Mouse (Mus musculus): Measurements from ENCODE around the gene Iffo1. TPM values are rescaled to one million over a fixed set of nuclear protein-coding genes. Genes with fewer than 3 reads are reported as not detected.
A peak's percentile ranks its signal among the peaks of the same experiment; 100 is the strongest.

The Iffo1 gene
- total and polyA plus RNA-seq, 3 experiments = 5.7 to 19.7 (median 7.0) TPM

DNA sequence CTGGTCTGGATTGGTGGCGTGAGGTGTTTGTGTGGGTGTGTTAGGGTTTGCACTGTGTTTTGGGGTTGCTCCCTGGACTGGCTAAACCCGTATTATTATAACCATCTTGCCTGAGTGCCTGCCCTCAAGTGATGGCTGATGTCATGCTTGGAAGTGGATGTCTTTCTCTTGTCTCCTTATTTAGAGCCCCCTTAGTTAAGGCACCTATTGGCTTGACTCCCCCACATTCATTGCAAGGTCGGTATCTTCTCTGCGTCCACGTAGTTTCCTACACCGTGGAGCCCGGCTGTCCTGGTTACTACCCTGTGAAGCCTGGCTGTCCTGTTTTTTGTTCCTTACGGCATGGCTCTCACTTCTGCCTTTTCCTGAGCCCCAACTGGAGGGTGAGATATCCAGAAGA, 47.1 kb upstream of the Iffo1 start:
- TF ChIP-seq CTCF (IDR thresholded peaks at IDR 0.05) = no peak
- TF ChIP-seq POLR2A (IDR thresholded peaks at IDR 0.05; ENCODE audit: insufficient read depth, low read depth, low read length) = no peak
- no peak for TF ChIP-seq EP300 (IDR thresholded peaks at IDR 0.05; ENCODE audit: insufficient read depth, low read depth, low read length)
- peaks cover 15% of the 10 kb centered on the region for H3K36me3 ChIP-seq (ENCODE audit: control insufficient read depth, insufficient read depth, low read length)
- H3K4me1 ChIP-seq (ENCODE audit: control insufficient read depth, insufficient read depth, low read length) = peaks cover 18% of the 10 kb centered on the region
- no peaks in the 10 kb centered on the region for H3K27me3 ChIP-seq (ENCODE audit: control insufficient read depth, insufficient read depth, low read length)
- H3K79me2 ChIP-seq (replicated peaks; ENCODE audit: control insufficient read depth, insufficient read depth, low read length) = peaks cover 5% of the 10 kb centered on the region
- DNase-seq = no peak
- peak overlapping the region; percentile 91 for H3K4me3 ChIP-seq
- 19% methylated on average over 8 of the region's 8 CpGs for WGBS
- peak overlapping the region; percentile 10 for H3K27ac ChIP-seq
- intact Hi-C loops (cut with DNase I) = loop anchor here (2.0 kb wide), 1 partner anchor 67 kb away; no protein-coding TSS in a partner anchor
- peak overlapping the region; percentile 94 for H3K9ac ChIP-seq (ENCODE audit: low read depth, low read length)

DNA sequence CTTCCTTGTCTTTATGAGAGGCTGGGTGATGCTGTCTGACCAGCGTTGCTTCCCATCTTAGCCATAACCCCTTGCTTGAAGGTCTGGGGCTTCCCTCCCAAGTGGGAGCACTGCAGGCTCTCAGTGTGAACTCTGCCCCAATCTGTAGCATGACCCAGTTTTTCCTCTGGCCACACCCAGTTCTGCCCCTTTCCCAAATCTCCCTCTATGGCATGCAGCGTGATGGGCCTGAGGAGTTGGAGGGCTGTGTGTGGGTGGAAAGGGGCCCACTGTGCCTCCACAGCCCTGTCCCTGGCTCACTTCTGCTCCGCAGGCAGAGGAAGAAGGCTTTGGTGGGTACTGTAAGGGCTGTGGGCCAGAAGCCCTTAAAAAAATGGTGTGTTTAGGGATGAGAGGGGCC, 46.5 kb upstream of the Iffo1 start:
- intact Hi-C loops (cut with DNase I) = no loop called here
- peak overlapping the region; percentile 6; the same call in 1 of the 2 replicates for H3K9ac ChIP-seq (ENCODE audit: low read depth, low read length)
- no peaks in the 10 kb centered on the region for H3K27me3 ChIP-seq (ENCODE audit: control insufficient read depth, insufficient read depth, low read length)
- peak overlapping the region; percentile 15; the same call in 1 of the 2 replicates for H3K4me3 ChIP-seq
- H3K79me2 ChIP-seq (replicated peaks; ENCODE audit: control insufficient read depth, insufficient read depth, low read length) = peaks cover 5% of the 10 kb centered on the region
- peak in 1 of 2 experiments; percentile 39 for DNase-seq
- peaks cover 15% of the 10 kb centered on the region for H3K36me3 ChIP-seq (ENCODE audit: control insufficient read depth, insufficient read depth, low read length)
- H3K4me1 ChIP-seq (ENCODE audit: control insufficient read depth, insufficient read depth, low read length) = peaks cover 18% of the 10 kb centered on the region
- no peak for TF ChIP-seq CTCF (IDR thresholded peaks at IDR 0.05)
- TF ChIP-seq POLR2A (IDR thresholded peaks at IDR 0.05; ENCODE audit: insufficient read depth, low read depth, low read length) = no peak
- TF ChIP-seq EP300 (IDR thresholded peaks at IDR 0.05; ENCODE audit: insufficient read depth, low read depth, low read length) = no peak
- peak overlapping the region; percentile 40 for H3K27ac ChIP-seq
- 39% methylated on average over 3 of the region's 3 CpGs for WGBS

DNA sequence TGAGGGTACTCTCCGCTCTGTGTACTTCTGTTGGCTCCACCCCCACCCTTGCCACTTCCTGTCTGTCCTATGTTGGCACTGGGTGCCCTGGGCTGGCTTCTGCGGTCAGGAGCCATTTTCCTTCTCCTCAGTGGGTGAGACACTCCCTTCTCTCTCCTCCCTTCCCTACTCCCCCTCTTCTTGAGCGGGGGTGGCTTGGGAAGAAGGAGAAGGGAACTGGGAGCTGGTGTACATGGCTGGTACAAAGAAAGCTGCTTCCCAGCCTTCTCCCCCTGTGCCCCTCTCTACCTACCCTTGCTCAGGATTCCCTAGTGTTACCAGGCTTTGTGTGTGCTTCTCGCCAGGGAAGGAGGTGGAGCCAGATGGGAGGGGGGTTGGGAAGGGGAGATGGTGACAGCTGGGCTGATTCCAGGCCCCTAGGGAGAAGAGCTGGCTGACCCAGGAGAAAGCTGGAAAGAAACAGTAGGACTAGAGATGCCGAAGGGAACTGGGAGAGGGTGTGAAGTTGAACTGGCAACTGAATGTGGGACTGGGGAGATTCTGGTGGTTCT, 45.5 kb upstream of the Iffo1 start:
- Histone ChIP-seq H3K36me3 (ENCODE audit: control insufficient read depth, insufficient read depth, low read length) (peaks cover 15% of the 10 kb centered on the region), H3K27me3 (ENCODE audit: control insufficient read depth, insufficient read depth, low read length) (no peaks in the 10 kb centered on the region), H3K4me1 (ENCODE audit: control insufficient read depth, insufficient read depth, low read length) (peaks cover 18% of the 10 kb centered on the region), H3K27ac (peak overlapping the region; percentile 40; the same call in 1 of the 2 replicates), H3K4me3 (no peak overlapping the region), H3K9ac (ENCODE audit: low read depth, low read length) (peak overlapping the region; percentile 14), H3K79me2 (replicated peaks; ENCODE audit: control insufficient read depth, insufficient read depth, low read length) (peaks cover 5% of the 10 kb centered on the region)
- intact Hi-C loops (cut with DNase I) = no loop called here
- DNase-seq = peak; percentile 54 to 66
- 24% methylated on average over 5 of the region's 5 CpGs for WGBS
- TF ChIP-seq EP300 (IDR thresholded peaks at IDR 0.05; ENCODE audit: insufficient read depth, low read depth, low read length) = no peak
- no peak for TF ChIP-seq CTCF (IDR thresholded peaks at IDR 0.05)
- no peak for TF ChIP-seq POLR2A (IDR thresholded peaks at IDR 0.05; ENCODE audit: insufficient read depth, low read depth, low read length)

DNA sequence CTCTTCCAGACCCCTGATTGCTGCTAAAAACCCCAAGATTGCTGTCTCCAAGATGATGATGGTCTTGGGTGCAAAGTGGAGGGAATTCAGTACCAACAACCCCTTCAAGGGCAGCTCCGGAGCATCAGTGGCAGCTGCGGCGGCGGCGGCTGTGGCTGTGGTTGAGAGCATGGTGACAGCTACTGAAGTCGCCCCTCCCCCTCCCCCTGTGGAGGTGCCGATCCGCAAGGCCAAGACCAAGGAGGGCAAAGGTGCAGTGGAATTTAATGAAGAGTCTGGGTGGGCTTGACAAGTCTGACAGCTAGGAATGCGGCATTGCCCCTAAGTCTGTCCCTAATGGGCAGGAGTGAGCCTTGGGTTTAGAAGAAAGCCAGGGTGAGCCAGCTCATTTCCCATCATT, 43.6 kb upstream of the Iffo1 start:
- intact Hi-C loops (cut with DNase I) = no loop called here
- Histone ChIP-seq H3K4me1 (ENCODE audit: control insufficient read depth, insufficient read depth, low read length) (peaks cover 18% of the 10 kb centered on the region), H3K79me2 (replicated peaks; ENCODE audit: control insufficient read depth, insufficient read depth, low read length) (peaks cover 5% of the 10 kb centered on the region), H3K27ac (no peak overlapping the region), H3K9ac (ENCODE audit: low read depth, low read length) (no peak overlapping the region), H3K27me3 (ENCODE audit: control insufficient read depth, insufficient read depth, low read length) (no peaks in the 10 kb centered on the region), H3K36me3 (ENCODE audit: control insufficient read depth, insufficient read depth, low read length) (peaks cover 15% of the 10 kb centered on the region), H3K4me3 (no peak overlapping the region)
- 82% methylated on average over 9 of the region's 9 CpGs for whole genome bisulfite sequencing
- DNase-seq = no peak
- TF ChIP-seq EP300 (IDR thresholded peaks at IDR 0.05; ENCODE audit: insufficient read depth, low read depth, low read length) (no peak), POLR2A (IDR thresholded peaks at IDR 0.05; ENCODE audit: insufficient read depth, low read depth, low read length) (no peak), CTCF (IDR thresholded peaks at IDR 0.05) (no peak)

DNA sequence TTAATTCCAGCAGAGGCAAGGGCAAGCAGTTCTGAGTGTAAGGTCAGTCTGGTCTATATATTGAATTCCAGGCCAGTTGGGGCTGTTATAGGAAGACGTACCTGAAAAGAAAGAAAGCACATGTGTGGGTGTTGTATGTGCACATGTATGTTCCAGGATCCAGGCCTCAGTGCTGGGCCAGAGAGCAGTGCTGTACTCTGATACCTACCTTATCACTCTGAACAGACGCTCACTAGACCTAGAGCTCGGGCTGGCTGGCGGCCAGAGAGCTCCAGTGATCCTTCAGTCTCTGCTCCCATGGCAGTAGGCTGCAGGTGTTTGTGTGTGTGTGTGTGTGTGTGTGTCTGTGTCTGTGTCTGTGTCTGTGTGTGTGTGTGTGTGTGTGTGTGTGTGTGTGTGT, 40.8 kb upstream of the Iffo1 start:
- peaks cover 4% of the 10 kb centered on the region for H3K4me1 ChIP-seq (ENCODE audit: control insufficient read depth, insufficient read depth, low read length)
- TF ChIP-seq EP300 (IDR thresholded peaks at IDR 0.05; ENCODE audit: insufficient read depth, low read depth, low read length) (no peak), CTCF (IDR thresholded peaks at IDR 0.05) (no peak), POLR2A (IDR thresholded peaks at IDR 0.05; ENCODE audit: insufficient read depth, low read depth, low read length) (no peak)
- WGBS = 62% methylated on average over 4 of the region's 4 CpGs
- no peak overlapping the region for H3K4me3 ChIP-seq
- no peaks in the 10 kb centered on the region for H3K27me3 ChIP-seq (ENCODE audit: control insufficient read depth, insufficient read depth, low read length)
- peaks cover under 1% of the 10 kb centered on the region; the same call in 1 of the 2 replicates for H3K36me3 ChIP-seq (ENCODE audit: control insufficient read depth, insufficient read depth, low read length)
- DNase-seq = no peak
- no peak overlapping the region for H3K27ac ChIP-seq
- H3K79me2 ChIP-seq (replicated peaks; ENCODE audit: control insufficient read depth, insufficient read depth, low read length) = peaks cover 1% of the 10 kb centered on the region; the same call in 1 of the 2 replicates
- no peak overlapping the region for H3K9ac ChIP-seq (ENCODE audit: low read depth, low read length)
- intact Hi-C loops (cut with DNase I) = no loop called here

DNA sequence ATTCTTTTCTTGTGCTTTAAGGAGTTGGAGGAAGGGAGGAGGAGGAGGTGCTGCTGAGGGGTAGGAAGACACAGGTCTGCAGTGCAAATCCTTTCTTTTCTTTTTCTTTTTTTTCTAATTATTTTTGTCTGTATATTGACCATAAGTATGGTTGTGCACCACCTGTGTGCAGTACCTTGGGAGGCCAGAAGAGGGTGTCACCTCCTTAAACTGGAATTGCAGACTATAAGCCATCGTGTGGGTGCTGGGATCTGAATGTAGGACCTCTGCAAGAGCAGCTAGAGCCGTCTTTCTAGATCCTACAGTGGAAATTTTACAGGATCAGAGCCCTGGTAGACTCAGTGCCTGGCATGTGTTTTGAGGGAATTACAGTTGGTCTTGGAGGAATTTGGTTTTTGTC, 37.3 kb upstream of the Iffo1 start:
- no peak overlapping the region for H3K9ac ChIP-seq (ENCODE audit: low read depth, low read length)
- no peaks in the 10 kb centered on the region for H3K27me3 ChIP-seq (ENCODE audit: control insufficient read depth, insufficient read depth, low read length)
- DNase-seq = no peak
- intact Hi-C loops (cut with DNase I) = no loop called here
- no peaks in the 10 kb centered on the region for H3K79me2 ChIP-seq (replicated peaks; ENCODE audit: control insufficient read depth, insufficient read depth, low read length)
- no peaks in the 10 kb centered on the region for H3K36me3 ChIP-seq (ENCODE audit: control insufficient read depth, insufficient read depth, low read length)
- H3K4me3 ChIP-seq = no peak overlapping the region
- H3K27ac ChIP-seq = no peak overlapping the region
- H3K4me1 ChIP-seq (ENCODE audit: control insufficient read depth, insufficient read depth, low read length) = no peaks in the 10 kb centered on the region
- WGBS = 97% methylated on average over 2 of the region's 2 CpGs
- peak; percentile 38 for TF ChIP-seq CTCF (IDR thresholded peaks at IDR 0.05)
- no peak for TF ChIP-seq EP300 (IDR thresholded peaks at IDR 0.05; ENCODE audit: insufficient read depth, low read depth, low read length)
- no peak for TF ChIP-seq POLR2A (IDR thresholded peaks at IDR 0.05; ENCODE audit: insufficient read depth, low read depth, low read length)

All from heart, adult 2 months (tissue).